Mouse (Mus musculus) embryonic fibroblast, embryonic 13.5 days (primary cell): ENCODE measurements around the gene Cnst.

ENCODE experiments used
- CTCF ChIP-seq: IDR thresholded peaks from 2 replicates; pipeline ENCODE4 v1.5.1; 2011; ENCODE audit warnings: mild to moderate bottlenecking, control low read depth, low read length, moderate library complexity, borderline replicate concordance; ENCODE audit not compliant: insufficient read depth
- POLR2A ChIP-seq: IDR thresholded peaks from 2 replicates; pipeline ENCODE4 v1.6.1; 2011; ENCODE audit warnings: low read depth, mild to moderate bottlenecking, control low read depth, low read length, moderate library complexity

DNA sequence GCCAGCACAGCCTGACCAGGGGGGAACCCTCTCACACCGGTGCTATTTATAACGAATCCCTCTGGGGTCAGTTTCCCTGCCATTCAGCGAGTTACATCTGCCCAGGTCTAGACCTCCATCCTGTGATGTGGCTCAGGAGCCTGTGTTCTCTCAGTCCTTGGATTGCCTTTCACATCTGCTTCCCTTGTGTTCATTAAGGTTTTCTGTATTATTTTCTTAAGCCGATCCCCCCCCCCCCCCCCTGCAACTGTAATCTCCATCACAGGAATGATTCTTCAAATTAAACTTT lies 99.8 kb downstream of the Cnst start:
- TF ChIP-seq POLR2A (peak; percentile 44; the same call in 1 of the 2 replicates), CTCF (no peak)
